Mouse (Mus musculus) lung, adult 2 months (tissue): ENCODE measurements around the gene Prpf3. TPM values are rescaled to one million over a fixed set of nuclear protein-coding genes. Genes with fewer than 3 reads are reported as not detected.
A peak's percentile ranks its signal among the peaks of the same experiment; 100 is the strongest.
"Not testable (repeated sequence)": the region's sequence is repeated elsewhere in the genome, so short reads cannot be mapped to it uniquely, and the experiment has no call there.

Experiments used
- DNase-seq: peaks from one replicate; pipeline ENCODE4 v3.0.0; 2022
- H3K4me1 ChIP-seq: fragments of 200-500 bp; 2 replicates; pipeline ENCODE4 v1.6.1; 2011; ENCODE audit warnings: low read length; ENCODE audit not compliant: control insufficient read depth, insufficient read depth
- H3K4me3 ChIP-seq: fragments of 200-500 bp; replicated peaks from 2 replicates; pipeline ENCODE3; 2011; ENCODE audit warnings: low read depth, mild to moderate bottlenecking, control low read depth, low read length; ENCODE audit errors: extremely low read depth
- CTCF ChIP-seq: fragments of 200-500 bp; IDR thresholded peaks from 2 replicates; pipeline ENCODE4 v1.5.1; 2011; ENCODE audit warnings: mild to moderate bottlenecking, low read length, control low read depth; ENCODE audit not compliant: insufficient read depth
- POLR2A ChIP-seq: fragments of 200-500 bp; IDR thresholded peaks from 2 replicates; pipeline ENCODE4 v1.6.1; 2011; ENCODE audit warnings: low read depth, mild to moderate bottlenecking, control low read depth, low read length, borderline replicate concordance; ENCODE audit errors: extremely low read depth
- WGBS: fragments of 180-500 bp; shearing (Covaris S2); methylation state at CpG from one replicate; pipeline ENCODE4 v1.1.7; 2018; 5-methylcytosine and 5-hydroxymethylcytosine counted together
- polyA plus RNA-seq: library from polyadenylated mRNA; depleted of rRNA; stranded (reverse); fragments of >200 nt; gene quantifications from 2 replicates; pipeline ENCODE4 v1.2.3, GENCODE M21; 2012

The Prpf3 gene
- polyA plus RNA-seq, 1 experiment: 13.2 TPM

DNA sequence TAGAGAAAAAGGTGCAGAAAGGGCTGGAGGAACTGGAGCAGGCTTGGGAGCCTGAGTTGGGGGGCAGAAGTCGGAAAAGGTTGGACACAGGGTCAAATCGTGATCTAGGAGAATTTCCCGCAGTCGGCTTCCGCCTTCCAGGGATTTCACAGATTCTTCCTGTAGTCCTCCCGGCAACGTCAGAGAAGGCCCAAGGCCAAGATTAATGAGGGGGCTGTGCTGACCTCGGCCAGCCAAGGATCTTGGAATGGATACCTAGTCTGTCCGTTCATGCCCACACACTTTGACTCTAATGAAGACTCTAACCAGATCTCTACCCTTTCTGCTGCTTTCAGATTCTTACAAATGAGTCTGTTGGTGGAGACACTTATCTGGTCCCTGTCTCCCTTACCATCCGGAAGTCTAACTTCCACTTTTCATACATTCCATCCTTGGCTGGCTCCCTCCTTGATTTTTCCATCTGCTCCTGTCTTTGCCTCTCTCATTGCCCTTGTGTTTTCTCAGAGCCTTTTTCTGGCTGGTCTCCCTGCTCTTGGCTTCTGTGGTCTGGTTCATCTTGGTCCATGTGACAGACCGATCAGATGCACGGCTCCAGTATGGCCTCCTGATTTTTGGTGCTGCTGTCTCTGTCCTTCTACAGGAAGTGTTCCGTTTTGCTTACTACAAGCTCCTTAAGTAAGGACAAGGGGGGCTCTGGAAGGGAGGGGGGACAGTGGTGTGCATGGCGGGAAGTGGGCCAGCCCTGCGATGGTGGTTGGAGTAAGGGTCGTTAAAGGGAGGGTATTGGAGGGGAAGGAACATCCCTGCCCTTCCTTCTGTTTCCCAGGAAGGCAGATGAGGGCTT is 38.9 kb upstream of the Prpf3 start:
- 2% methylated on average over 16 of the region's 16 CpGs for WGBS
- Histone ChIP-seq H3K4me1 (peaks cover 6% of the 10 kb centered on the region; the same call in 1 of the 2 replicates), H3K4me3 (peak overlapping the region; percentile 68)
- TF ChIP-seq CTCF: no peak
- TF ChIP-seq POLR2A: peak; percentile 27; the same call in 1 of the 2 replicates
- peak; percentile 62 for DNase-seq

DNA sequence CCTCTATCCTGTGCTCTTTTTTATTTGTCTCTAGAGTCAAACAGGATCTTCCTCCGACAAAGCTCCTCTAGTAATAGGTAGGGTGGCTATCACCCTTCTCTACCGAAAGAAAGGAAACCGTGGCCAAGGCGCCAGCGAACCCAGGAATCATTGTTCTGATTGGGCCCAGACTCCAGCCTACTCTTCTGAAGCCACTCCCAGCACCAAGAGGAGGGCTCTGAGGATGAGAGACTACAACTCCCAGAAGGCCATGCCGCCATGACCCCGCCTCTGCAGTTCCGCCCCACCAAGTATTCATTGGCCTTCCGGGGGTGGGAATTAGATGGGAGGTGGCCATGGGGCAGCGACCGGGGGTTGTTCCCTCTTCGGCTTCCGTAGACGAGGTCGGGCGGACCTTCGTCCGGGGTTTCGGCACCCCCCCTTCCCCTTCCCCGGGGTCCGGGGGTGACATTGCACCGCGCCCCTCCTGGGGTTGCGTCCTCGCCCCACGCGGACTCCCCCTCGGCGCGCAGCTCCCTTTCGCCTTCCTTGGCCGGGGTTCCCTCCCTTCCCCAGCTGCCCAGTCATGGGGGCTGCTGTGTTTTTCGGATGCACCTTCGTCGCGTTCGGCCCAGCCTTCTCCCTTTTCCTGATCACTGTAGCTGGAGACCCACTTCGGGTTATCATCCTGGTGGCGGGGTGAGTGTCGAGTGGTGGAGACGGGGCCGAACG is 38.1 kb upstream of the Prpf3 start, which contains the start of gene Aph1a:
TSS of gene Aph1a (plus strand) at position 364 of the 711 bp plus-strand sequence.
- H3K4me1 ChIP-seq: not testable (repeated sequence)
- peak; percentile 93 for DNase-seq
- H3K4me3 ChIP-seq: peak within 1 kb of the TSS; percentile 68
- WGBS: under 1% methylated on average over 27 of the region's 43 CpGs
- peak; percentile 34; the same call in 1 of the 2 replicates for TF ChIP-seq POLR2A

DNA sequence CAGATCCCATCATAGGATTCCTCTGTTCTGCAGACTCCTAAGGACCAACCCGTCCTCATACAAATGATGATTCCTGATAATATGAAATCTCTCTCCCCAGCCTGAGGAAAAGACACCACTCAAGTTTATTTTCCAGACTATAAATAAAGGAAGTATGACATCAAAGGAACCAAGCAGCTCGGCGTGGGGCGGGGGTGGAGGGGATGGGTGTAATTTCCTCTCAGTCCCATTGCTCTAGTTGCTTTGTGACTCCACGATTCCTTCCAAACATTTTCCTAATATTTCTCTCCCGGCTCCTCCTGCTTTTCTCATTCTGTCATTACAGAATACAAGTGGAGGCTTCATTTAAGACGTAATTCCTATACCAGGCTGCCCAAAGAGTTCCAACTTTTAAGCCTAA is 37.4 kb upstream of the Prpf3 start:
- no peak for DNase-seq
- H3K4me3 ChIP-seq: peak overlapping the region; percentile 27
- TF ChIP-seq POLR2A (no peak; the same call in 1 of the 2 replicates), CTCF (no peak)
- H3K4me1 ChIP-seq: peaks cover 6% of the 10 kb centered on the region; the same call in 1 of the 2 replicates
- WGBS: 5% methylated on average over 7 of the region's 7 CpGs

DNA sequence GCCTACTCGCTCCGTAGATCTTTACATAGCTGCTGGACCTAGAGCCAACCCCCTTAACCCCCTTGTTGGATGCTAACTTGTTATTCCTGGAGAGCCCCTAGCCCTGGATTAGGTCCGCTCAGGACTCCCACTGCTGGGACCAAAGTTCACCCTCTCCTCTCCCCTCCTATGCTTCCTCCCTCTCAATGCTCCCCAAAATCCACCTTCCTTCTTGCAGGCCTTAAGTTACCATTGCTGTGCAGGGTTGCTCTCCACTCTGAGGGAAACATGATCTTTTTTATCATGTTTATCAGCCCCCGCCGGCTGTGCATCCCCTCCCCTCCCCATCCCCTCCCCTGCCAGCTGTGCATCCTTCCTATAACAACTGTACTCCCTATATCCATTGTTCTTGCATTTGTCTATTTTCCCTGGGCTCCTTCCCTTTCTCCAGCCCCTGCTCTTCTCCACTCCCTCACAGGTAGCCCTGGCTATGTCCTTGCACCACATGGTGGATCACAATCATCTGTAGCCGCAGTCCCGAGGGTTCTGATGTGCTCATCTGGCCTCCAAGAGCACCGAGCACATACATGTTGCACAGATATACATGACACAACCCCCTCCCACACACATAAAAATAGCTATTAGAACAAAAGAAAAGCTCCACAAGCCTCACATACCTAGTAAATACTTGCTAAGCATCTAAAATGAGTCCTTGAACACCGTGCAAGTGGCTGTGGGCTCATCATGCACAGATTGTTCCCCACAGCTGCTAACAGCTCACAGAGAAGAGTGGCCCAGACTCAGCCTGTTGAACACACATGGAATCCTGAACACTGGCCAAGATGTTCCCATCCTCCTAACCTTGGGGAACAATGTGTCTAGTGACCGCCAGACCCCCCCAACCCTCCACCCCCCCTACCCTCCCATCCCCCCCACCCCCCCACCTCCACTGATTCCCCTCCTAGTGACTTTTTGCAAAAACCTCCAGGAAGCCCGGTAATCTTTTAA is 36.7 kb upstream of the Prpf3 start:
- Histone ChIP-seq H3K4me1 (peaks cover 6% of the 10 kb centered on the region; the same call in 1 of the 2 replicates), H3K4me3 (peak overlapping the region; percentile 66)
- DNase-seq: no peak
- 23% methylated on average over 11 of the region's 11 CpGs for WGBS
- TF ChIP-seq CTCF (no peak), POLR2A (no peak)

DNA sequence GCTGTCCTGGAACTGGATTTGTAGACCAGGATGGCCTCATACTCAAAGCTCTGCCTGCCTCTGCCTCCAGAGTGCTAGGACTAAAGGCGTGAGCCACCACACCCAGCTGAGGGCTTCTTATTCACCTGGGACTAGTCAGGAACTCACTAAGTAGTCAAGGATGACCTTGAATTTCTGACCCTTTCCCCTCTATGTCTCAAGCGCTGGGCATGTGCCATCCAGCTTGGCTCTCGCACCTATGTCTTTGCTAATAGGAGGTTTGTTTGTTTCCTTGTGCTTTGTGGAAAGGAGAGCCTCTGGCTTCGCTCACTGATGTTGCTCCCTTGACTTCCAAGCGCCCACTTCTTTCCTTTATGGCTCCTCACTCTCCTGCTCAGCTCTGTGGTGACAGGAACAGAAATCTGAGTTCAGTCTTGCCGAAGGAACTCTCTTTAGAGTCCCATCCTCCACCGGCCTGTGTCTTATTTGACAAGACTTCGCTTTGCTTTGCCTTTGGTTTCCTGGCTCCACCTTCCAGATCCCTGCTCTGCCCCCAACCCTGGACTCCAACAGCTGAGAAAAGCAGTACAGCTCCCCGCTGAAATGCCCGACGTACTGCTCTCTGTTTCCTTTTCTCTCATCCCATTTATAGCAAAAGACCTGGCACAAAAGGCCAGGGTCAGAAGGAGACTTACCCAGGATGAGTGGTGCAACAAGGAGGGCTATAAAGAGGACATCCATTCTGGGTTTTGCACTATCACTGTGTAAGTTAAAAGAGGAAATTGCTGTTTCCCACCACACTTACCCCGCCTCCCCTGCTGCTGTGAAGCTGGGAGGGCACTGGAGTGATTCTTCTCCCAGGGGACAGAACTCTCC is 35.8 kb upstream of the Prpf3 start, which contains the start of gene BC028528:
TSS of gene BC028528 (minus strand) at position 795 of the 855 bp plus-strand sequence.
- peak; percentile 54 for DNase-seq
- H3K4me1 ChIP-seq: peaks cover 6% of the 10 kb centered on the region; the same call in 1 of the 2 replicates
- H3K4me3 ChIP-seq: peak within 1 kb of the TSS; percentile 66
- WGBS: 16% methylated on average over 12 of the region's 12 CpGs
- TF ChIP-seq CTCF (no peak), POLR2A (peak; percentile 66; the same call in 1 of the 2 replicates)

DNA sequence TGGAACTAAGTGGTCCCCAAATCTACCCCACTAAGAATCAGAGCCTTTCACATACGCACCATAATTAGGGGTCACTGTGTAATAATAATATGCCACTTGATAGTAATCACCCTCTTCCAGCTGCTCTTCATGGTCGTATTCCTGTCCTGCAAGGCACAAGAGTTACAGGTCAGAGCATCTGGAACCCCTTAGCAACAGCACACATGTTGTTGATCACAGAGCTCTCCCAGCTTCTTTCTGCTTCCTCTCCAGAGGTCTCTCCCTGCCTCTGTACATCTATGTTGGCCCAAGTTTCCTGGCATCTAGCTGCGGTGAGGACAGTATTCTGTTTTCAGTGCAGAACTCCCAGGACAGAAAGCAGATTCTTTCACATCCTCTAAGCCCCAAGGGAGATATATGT is 34.0 kb upstream of the Prpf3 start:
- TF ChIP-seq CTCF: no peak
- TF ChIP-seq POLR2A: no peak
- 51% methylated on average over 3 of the region's 3 CpGs for WGBS
- Histone ChIP-seq H3K4me3 (peak overlapping the region; percentile 30), H3K4me1 (no peaks in the 10 kb centered on the region; the same call in 1 of the 2 replicates)
- DNase-seq: no peak

DNA sequence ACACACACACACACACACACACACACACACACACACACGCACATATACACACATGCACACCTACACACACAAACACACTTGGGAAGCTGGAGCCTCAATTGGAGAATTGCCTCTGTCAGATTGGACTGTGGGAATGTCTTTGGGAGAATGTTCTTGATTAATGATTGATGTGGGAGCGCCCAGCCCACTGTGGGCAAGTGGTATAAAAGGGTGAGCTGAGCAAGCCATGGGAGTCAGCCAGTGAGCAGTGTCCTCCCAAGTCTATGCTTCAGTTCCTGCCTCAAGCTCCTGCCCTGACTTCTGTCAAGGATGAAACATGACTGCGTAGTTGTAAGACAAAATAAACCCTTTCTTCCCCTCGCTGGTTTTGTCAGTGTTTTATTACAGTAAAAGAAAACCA is 31.9 kb upstream of the Prpf3 start:
- H3K4me3 ChIP-seq: no peak overlapping the region
- TF ChIP-seq CTCF (no peak), POLR2A (peak; percentile 41; the same call in 1 of the 2 replicates)
- no peak for DNase-seq
- H3K4me1 ChIP-seq: no peaks in the 10 kb centered on the region; the same call in 1 of the 2 replicates
- 59% methylated on average over 4 of the region's 4 CpGs for WGBS

DNA sequence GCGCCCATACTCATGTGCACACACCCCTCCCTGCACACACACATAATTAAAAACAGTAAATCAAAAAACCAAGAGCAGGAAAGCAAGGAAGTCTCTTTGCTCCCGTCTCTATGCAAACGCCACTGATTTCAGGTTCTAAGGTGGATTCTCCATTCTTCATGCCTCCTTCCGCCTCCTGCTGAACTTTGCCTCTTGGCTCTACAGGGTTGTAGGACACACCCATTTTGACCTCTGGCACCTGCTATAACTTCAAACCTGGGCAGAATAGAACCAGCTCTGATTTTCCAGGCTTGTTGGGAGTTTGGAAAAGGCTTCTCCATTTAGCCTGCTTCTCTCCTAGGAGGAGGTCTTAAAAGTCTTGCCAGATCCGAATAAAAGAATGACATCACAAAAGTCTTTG is 28.7 kb upstream of the Prpf3 start:
- TF ChIP-seq CTCF: no peak
- TF ChIP-seq POLR2A: no peak

More for the DNA sequence above, 28.7 kb upstream of the Prpf3 start:
- Histone ChIP-seq H3K4me3 (no peak overlapping the region), H3K4me1 (peaks cover 3% of the 10 kb centered on the region; the same call in 1 of the 2 replicates)
- no peak for DNase-seq
- 86% methylated on average over 5 of the region's 5 CpGs for WGBS
